Mouse (Mus musculus) lung, adult 2 months (tissue): ENCODE data around the gene Myt1. TPM values are rescaled to one million over a fixed set of nuclear protein-coding genes. Genes with fewer than 3 reads are reported as not detected.
A peak's percentile ranks its signal among the peaks of the same experiment; 100 is the strongest.

ENCODE experiments used
- DNase-seq: peaks from one replicate; pipeline ENCODE4 v3.0.0; 2022
- H3K4me1 ChIP-seq: fragments of 200-500 bp; 2 replicates; pipeline ENCODE4 v1.6.1; 2011; ENCODE audit warnings: low read length; ENCODE audit not compliant: control insufficient read depth, insufficient read depth
- H3K4me3 ChIP-seq: fragments of 200-500 bp; replicated peaks from 2 replicates; pipeline ENCODE3; 2011; ENCODE audit warnings: low read depth, mild to moderate bottlenecking, control low read depth, low read length; ENCODE audit errors: extremely low read depth
- CTCF ChIP-seq: fragments of 200-500 bp; IDR thresholded peaks from 2 replicates; pipeline ENCODE4 v1.5.1; 2011; ENCODE audit warnings: mild to moderate bottlenecking, low read length, control low read depth; ENCODE audit not compliant: insufficient read depth
- POLR2A ChIP-seq: fragments of 200-500 bp; IDR thresholded peaks from 2 replicates; pipeline ENCODE4 v1.6.1; 2011; ENCODE audit warnings: low read depth, mild to moderate bottlenecking, control low read depth, low read length, borderline replicate concordance; ENCODE audit errors: extremely low read depth
- WGBS: fragments of 180-500 bp; shearing (Covaris S2); methylation state at CpG from one replicate; pipeline ENCODE4 v1.1.7; 2018; 5-methylcytosine and 5-hydroxymethylcytosine counted together
- polyA plus RNA-seq: library from polyadenylated mRNA; depleted of rRNA; stranded (reverse); fragments of >200 nt; gene quantifications from 2 replicates; pipeline ENCODE4 v1.2.3, GENCODE M21; 2012; rRNA removed

Gene Myt1
- polyA plus RNA-seq, 1 experiment: not detected

GRCm38 (mm10) chr2:181832745-181833144, 69.6 kb downstream of the Myt1 start:
- DNase-seq: no peak
- 64% methylated on average over 2 of the region's 2 CpGs for WGBS
- H3K4me1 ChIP-seq: 0 out of 2 replicates have a peak, but pooled peaks cover 3% of the 10 kb centered on the region
- no peak for TF ChIP-seq CTCF
- no peak for TF ChIP-seq POLR2A
- no peak overlapping the region for H3K4me3 ChIP-seq

GRCm38 (mm10) chr2:181837372-181838292, 74.5 kb downstream of the Myt1 start, which contains the start of gene Pcmtd2:
Gene Pcmtd2, plus strand, starts transcription at chr2:181837854.
- TF ChIP-seq POLR2A (peak; percentile 97), CTCF (no peak)
- under 1% methylated on average over 35 of the region's 35 CpGs for WGBS
- DNase-seq: peak; percentile 91
- H3K4me3 ChIP-seq: peak within 1 kb of the TSS; percentile 92
- peaks cover 8% of the 10 kb centered on the region for H3K4me1 ChIP-seq

- DNase-seq: peak; percentile 20
- TF ChIP-seq POLR2A: no peak
- TF ChIP-seq CTCF: no peak
- 2% methylated on average over 3 of the region's 3 CpGs for WGBS
Measured at GRCm38 (mm10) chr2:181838293-181838680, 75.2 kb downstream of the Myt1 start.

GRCm38 (mm10) chr2:181845709-181846394, 82.7 kb downstream of the Myt1 start:
- DNase-seq: no peak
- Histone ChIP-seq H3K4me1 (no peaks in the 10 kb centered on the region), H3K4me3 (no peak overlapping the region)
- WGBS: 76% methylated on average over 5 of the region's 5 CpGs
- TF ChIP-seq CTCF: no peak
- TF ChIP-seq POLR2A: no peak

More at GRCm38 (mm10) chr2:181838293-181838680, 75.2 kb downstream of the Myt1 start:
- H3K4me1 ChIP-seq: peaks cover 8% of the 10 kb centered on the region
- peak overlapping the region; percentile 92 for H3K4me3 ChIP-seq

GRCm38 (mm10) chr2:181863791-181864535, 100.8 kb downstream of the Myt1 start, which contains the start of gene Polr3k:
Gene Polr3k, plus strand, starts transcription at chr2:181864337.
- whole genome bisulfite sequencing: under 1% methylated on average over 35 of the region's 35 CpGs
- TF ChIP-seq CTCF: no peak
- peak; percentile 82; the same call in 1 of the 2 replicates for TF ChIP-seq POLR2A
- peak; percentile 87 for DNase-seq
- Histone ChIP-seq H3K4me1 (peaks cover 5% of the 10 kb centered on the region; the same call in 1 of the 2 replicates), H3K4me3 (peak within 1 kb of the TSS; percentile 84)

GRCm38 (mm10) chr2:181864536-181864860, 101.4 kb downstream of the Myt1 start:
- Histone ChIP-seq H3K4me1 (peaks cover 5% of the 10 kb centered on the region; the same call in 1 of the 2 replicates), H3K4me3 (peak overlapping the region; percentile 84)
- 0% methylated on average over 22 of the region's 22 CpGs for WGBS
- TF ChIP-seq CTCF: no peak
- TF ChIP-seq POLR2A: no peak
- DNase-seq: no peak

- Histone ChIP-seq H3K4me3 (no peak overlapping the region), H3K4me1 (peaks cover 5% of the 10 kb centered on the region)
- no peak for TF ChIP-seq POLR2A
- TF ChIP-seq CTCF: peak; percentile 34; the same call in 1 of the 2 replicates
- WGBS: 50% methylated on average over 5 of the region's 5 CpGs
- peak; percentile 67 for DNase-seq
Measured at GRCm38 (mm10) chr2:181866931-181867330, 103.8 kb downstream of the Myt1 start.

- 92% methylated on average over 2 of the region's 2 CpGs for WGBS
- Histone ChIP-seq H3K4me3 (no peak overlapping the region), H3K4me1 (no peaks in the 10 kb centered on the region; the same call in 1 of the 2 replicates)
- no peak for TF ChIP-seq CTCF
- no peak for TF ChIP-seq POLR2A
- DNase-seq: no peak
Measured at GRCm38 (mm10) chr2:181871039-181871438, 107.9 kb downstream of the Myt1 start.

Other genes starting within 250 kb of the Myt1 start
- 47.4 and 76.4 TPM in 2 replicates for gene Dnajc5, start 242.8 kb upstream of the Myt1 start, polyA plus RNA-seq
- 121 and 128 TPM in 2 replicates for gene Uckl1, start 178.4 kb upstream of the Myt1 start, polyA plus RNA-seq
- gene Prpf6, start 171.5 kb upstream of the Myt1 start, polyA plus RNA-seq: 14.1 and 21.5 TPM in 2 replicates
- 37.1 and 43.7 TPM in 2 replicates for gene Zfp512b, start 170.5 kb upstream of the Myt1 start, polyA plus RNA-seq
- gene Samd10, start 164.1 kb upstream of the Myt1 start, polyA plus RNA-seq: 24.1 and 24.5 TPM in 2 replicates
- not detected in 2 replicates for gene Gm29797, start 106.3 kb upstream of the Myt1 start, polyA plus RNA-seq
- gene Sox18, start 91.7 kb upstream of the Myt1 start, polyA plus RNA-seq: 393 and 460 TPM in 2 replicates
- gene Tcea2, start 83.0 kb upstream of the Myt1 start, polyA plus RNA-seq: 9.9 and 15.7 TPM in 2 replicates
- gene Rgs19, start 69.4 kb upstream of the Myt1 start, polyA plus RNA-seq: 77.2 and 82.8 TPM in 2 replicates
- gene Lkaaear1, start 64.9 kb upstream of the Myt1 start, polyA plus RNA-seq: not detected in 2 replicates
- 0.06 and 0.09 TPM in 2 replicates for gene Oprl1, start 48.3 kb upstream of the Myt1 start, polyA plus RNA-seq
- gene Pcmtd2, start 74.5 kb downstream of the Myt1 start, polyA plus RNA-seq: 22.5 and 34.4 TPM in 2 replicates
- gene Polr3k, start 101.0 kb downstream of the Myt1 start, polyA plus RNA-seq: 2.8 and 5.0 TPM in 2 replicates
- gene Gm14496, start 227.8 kb downstream of the Myt1 start, polyA plus RNA-seq: not detected in 2 replicates